Mouse (Mus musculus) cerebellum, postnatal 14 days (tissue): Measurements from ENCODE around the gene Psme1.
A peak's percentile ranks its signal among the peaks of the same experiment; 100 is the strongest.

Experiments
- DNase-seq, 2 experiments: peaks; one replicate each; pipeline ENCODE4 v3.0.0; 2021; ENCODE audit warnings: mixed read lengths in 2 of 2

Psme1 gene

DNA sequence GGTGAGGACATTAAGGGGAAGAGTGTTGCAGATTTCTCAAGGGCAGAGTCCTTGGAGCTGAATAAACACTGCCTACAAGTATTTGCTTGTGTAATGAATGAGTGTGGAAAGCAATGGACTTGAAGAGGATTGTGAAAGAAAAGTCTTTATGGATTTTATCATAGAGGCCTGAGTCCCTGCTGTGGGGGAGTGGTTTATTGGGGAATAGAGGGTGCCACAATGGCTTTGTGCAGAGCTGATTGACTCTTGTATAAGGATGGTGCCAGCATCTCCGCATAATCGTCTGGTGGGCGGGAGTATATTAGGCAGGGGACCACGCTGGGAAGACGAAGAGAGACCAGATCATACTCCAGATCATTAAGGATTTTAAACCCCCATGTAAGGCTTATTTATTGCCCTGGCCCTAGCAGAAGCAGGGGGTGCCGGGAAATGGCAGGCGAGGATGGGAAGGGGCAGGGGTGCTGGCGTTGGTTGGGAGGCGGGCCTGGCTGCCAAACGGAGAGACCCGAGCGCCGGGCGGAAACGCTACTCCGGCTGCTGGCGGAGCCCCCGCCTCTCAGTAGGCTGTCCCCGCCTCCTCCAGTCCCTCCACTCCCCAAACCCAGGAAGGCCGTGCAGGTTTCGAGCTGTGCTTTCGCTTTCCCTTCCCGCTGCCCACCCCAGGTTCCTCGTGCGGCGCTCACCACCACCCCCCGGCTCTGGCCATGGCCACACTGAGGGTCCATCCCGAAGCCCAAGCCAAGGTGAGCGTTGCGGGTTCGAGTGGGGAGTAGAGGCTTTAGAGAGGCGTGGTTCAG lies at the start of gene Psme1:
Gene Psme1 (plus strand): TSS at position 253 of the 797 bp plus-strand sequence.
- DNase-seq: peak; percentile 85 to 86

DNA sequence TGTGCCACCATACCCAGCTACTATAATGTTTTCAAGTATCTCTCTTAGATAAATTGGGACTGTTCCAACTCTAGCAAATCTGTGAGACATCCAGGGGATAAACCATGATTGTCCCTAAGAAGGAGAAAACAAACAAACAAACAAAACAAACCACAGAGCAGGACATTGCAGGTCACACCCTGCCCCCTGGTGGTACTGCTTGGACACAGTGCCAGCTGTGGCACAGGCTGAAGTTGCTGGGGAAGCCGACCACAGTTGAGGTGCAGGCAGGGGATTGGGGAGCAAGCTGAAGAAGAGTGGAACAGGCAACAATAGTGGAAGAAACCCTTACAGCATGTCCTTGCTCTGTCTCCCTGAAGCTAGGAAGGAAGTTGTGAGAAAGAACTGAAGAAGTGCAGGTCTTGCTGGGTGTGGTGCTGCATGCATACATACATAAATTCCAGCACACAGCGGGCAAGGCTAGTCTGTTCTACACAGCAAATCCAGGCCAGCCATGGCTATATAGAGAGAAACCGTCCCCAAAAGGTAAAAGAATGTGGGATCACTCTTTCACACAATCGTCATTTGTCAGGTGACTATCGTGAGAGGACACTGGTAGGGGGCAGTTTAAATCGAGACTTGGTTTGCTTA lies 41.7 kb upstream of the Psme1 start:
- peak; percentile 62 to 79 for DNase-seq

- DNase-seq: peak; percentile 82 to 85
Observed at GRCm38 (mm10) chr14:55540067-55540786, 37.7 kb upstream of the Psme1 start, which contains the start of gene Pck2. Gene Pck2 (plus strand): TSS chr14:55540266.

DNA sequence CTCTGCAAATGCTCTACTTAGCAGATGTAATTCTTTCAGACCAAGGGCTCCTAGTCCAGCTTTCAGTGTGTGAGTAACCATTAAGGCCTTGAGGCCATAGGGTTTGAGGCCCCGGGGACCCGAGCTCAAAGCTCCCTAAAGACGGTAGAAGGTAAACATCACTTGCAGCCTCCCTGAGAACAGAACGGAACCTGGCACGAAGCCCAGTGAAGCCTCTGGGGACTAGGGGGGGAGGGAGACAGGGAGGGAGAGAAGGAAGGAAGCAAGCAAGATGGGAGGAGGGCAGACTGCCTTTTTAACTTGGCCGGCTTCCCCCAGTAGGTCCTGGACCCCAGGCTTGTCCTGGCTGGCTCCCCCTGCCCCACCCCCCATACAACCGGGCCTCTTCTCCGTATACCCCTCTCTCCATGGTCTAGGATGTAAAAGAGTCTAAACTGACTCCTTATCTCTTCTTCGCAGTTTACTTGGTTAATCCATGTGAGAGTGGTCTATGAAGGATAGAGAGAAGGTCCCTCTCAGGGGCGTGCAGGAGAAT lies 37.1 kb upstream of the Psme1 start:
- peak; percentile 87 to 96 for DNase-seq

GRCm38 (mm10) chr14:55542268-55542667 lies 35.7 kb upstream of the Psme1 start:
- DNase-seq: no peak

DNA sequence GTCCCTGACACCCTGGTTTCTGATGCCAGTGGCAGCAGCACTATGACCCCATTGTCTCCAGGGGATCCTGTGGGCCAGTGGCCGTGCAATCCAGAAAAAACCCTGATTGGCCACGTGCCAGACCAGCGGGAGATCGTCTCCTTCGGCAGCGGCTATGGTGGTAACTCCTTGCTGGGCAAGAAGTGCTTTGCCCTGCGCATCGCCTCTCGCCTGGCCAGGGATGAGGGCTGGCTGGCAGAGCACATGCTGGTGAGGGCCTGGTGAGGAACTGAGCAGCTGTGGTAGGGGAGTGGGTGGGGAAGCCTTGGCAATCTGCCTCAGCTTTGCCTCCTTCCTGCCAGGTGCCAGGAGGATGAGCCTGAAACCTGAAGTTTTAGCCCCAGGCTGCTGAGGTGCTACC lies 33.6 kb upstream of the Psme1 start:
- DNase-seq: peak; percentile 55 to 72

DNA sequence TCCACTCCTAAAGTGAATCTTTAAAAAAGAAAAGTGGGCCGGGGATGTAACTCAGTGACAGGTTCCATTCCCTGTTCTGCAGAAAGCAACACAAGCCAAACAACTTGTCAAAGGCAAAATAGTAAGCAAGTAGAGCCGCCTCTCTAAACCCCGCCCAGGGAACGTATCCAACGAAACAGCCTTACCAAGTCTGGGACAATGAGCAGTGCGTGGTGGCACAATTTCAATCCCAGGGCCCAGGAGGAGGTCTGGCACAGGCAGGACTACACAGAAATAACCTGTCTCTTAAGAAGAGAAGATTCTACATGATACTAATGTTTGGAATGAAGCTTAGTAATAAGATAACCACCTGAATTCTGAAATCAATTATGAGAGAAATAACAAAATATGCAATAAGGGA lies 27.7 kb upstream of the Psme1 start:
- peak; percentile 57 to 62 for DNase-seq

- no peak for DNase-seq
Observed at GRCm38 (mm10) chr14:55551347-55551746, 26.6 kb upstream of the Psme1 start.

DNA sequence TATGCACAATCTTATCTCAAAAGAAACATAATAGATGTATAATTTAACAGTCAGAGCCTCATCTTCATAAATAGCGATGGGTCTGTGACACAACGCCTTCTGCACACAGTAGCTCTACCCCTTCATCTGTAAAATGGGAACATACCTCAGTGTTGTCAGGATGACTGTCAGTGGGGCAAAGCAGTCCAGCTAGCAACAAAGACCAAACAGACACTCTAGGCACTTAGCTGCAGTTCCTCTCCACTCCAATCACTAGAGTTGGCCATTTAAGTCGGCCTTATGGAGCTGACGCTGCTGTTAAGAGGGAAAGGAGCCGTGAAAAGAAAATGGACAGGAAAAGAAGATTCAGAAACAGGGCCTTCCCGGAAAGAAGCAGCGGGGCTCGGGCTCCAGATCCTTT lies 26.1 kb upstream of the Psme1 start:
- DNase-seq: no peak

GRCm38 (mm10) chr14:55554635-55555034 lies 23.3 kb upstream of the Psme1 start:
- DNase-seq: no peak

DNA sequence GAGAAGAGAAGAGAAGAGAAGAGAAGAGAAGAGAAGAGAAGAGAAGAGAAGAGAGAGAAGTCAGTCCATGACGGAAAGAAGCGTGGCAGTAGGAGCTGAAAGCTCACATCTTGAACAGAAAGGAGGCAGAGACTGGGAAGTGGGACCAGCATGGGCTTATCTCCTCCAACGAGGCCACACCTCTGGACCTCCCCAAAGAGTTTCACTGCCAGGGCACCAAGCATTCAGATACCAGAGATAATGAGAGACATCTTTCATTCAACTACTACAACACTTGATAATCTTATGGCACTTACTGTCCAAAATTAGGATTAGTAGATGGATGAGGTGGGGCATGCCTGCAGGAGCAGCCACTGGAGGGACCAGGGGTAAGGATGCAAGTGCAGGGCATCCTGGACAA lies 22.1 kb upstream of the Psme1 start:
- no peak for DNase-seq

- DNase-seq: peak; percentile 87 to 94
Observed at GRCm38 (mm10) chr14:55557003-55557402, 20.9 kb upstream of the Psme1 start.

DNA sequence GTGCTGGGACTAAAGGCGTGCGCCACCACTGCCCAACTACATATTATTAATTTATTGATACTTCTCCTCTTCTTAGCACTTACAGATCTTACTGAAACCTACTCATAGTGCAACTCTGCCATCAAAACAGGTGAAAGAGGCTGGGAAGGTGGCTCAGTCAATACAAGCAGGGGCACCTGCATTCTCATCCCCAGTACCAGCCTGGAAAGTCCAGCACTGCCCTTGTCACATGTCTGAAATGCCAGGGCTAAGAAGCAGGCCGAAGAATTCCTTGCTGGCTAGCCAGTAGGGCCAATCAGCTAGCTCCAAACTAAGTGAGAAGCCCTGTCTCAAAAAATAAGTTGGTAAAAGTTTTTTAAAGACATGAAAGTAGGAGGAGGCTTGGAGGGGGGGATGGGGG lies 20.3 kb upstream of the Psme1 start:
- DNase-seq: no peak

GRCm38 (mm10) chr14:55558740-55559448 lies 19.0 kb upstream of the Psme1 start:
- no peak for DNase-seq

- peak; percentile 93 to 95 for DNase-seq
Observed at GRCm38 (mm10) chr14:55559799-55560201, 18.1 kb upstream of the Psme1 start, which contains the start of gene Dcaf11. Gene Dcaf11 (plus strand): TSS chr14:55560006.

GRCm38 (mm10) chr14:55560202-55561073 lies 17.5 kb upstream of the Psme1 start, which contains the start of gene A730061H03Rik:
Gene A730061H03Rik (minus strand): TSS chr14:55560406.
- DNase-seq: peak; percentile 98 to 99

DNA sequence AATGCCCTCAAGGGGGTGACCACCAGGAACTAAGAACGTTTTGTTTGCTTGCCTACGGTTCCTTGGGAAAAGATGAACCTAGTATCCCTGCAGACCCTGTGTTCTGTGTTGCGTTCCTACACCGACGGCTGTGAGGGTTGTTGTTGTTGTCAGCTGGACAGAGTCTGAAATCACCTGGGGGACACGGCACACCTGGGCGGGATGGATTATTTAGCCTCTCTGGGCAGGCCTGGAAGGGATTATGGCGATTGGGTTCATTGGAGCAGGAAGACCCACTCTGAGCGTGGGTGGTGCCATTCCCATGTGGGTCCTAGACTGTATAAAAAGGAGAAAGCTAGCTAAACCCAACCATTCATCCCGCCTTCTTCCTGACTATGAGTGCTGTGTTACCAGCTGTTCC lies 16.1 kb upstream of the Psme1 start:
- no peak for DNase-seq

DNA sequence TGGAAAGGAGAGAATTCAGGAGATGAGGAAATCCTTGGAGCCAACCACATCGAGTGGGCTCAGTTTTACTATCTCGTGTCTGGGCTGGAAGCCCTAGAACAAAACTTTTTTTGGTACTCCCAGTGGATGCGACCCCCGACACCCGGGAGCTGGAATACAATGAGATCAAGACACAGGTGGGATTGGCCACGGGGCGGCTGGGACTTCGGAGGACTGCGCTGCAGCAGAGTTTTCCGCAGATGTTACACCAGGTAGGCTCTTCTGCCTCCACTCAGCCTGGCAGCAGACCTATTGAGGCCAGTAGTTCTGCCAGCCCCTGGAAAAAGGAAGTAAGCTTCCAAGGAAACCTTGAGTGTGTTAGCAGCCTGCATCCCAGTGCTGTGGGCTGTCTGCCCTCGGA lies 14.7 kb upstream of the Psme1 start:
- DNase-seq: no peak

- no peak for DNase-seq
Observed at GRCm38 (mm10) chr14:55565748-55566147, 12.2 kb upstream of the Psme1 start.

DNA sequence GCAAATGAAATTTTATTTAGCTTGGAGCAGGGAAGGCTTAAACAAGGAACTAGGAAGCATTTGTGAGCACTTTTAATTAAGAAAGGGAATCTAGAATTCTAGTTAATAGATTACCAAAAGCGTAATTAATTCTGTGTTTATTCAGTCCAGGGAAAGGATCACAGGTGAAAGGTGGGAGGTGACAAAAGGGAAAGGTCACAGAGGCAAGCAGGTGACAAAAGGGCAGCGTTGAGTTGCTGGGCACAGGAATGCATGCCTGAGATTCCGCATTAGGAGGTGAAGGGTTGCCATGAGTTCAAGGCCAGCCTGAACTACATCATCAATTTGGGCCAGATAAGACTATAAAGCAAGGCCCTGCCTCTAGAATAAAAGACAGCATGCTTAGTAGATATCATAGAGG lies 10.4 kb upstream of the Psme1 start:
- no peak for DNase-seq

DNA sequence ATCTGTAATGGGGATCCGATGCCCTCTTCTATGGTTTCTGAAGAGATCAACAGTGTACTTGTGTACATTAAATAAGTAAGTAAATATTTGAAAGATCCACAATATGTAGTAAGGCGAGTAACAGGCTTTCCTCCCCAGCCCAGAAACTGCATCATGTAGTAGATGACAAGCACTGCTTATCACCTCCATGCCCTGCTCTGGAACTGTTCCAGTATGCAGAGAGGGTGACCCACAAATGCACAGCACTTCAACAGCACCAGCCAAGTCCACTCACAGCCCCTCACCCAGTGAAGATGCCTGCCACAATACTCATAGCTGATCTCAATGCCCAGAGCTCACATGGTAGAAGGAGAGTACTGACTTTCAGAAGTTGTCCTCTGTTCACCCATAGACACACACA lies 7.3 kb upstream of the Psme1 start:
- DNase-seq: no peak
